ENCODE assay signal across 24 mouse cellular contexts in the genomic region with DNA sequence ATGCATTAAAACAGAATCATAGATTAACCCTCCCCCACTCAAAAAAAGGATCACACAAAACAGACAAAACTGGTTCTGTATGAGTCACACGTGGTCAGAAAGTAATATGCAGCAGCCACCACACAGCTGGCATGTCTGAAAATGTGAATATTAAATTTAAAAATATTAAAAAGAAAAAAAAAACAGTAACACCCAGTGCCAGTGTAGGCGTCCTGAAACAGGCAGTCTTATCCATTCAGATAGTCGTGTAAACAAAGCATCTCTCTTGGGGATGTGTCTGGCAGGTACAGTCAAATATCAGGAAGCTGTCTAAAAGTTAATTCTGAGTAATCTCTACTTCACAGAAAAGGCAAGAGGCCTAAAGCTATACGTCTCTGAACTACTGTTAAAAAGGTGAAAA. TPM values are rescaled to one million over a fixed set of nuclear protein-coding genes. Genes with fewer than 3 reads are reported as not detected.
DNase-seq lines count a peak whose midpoint lies in the region; ATAC-seq and TF ChIP-seq lines count a peak whose summit lies in the region.
"Had no signal": no experiment of that assay in that cellular context is flagged by ENCODE, and none has a peak within 500 bp of the region (broad histone marks: within the 10 kb centered on the region; RNA-seq: fewer than 3 reads in every experiment).

No protein-coding gene starts in this region.

- ATAC-seq in CD4-positive, CD25-positive, alpha-beta regulatory T cell, adult 4 months: peak; percentile 44
- no peak for ATAC-seq in liver, embryonic 14.5 days (ENCODE audit: insufficient read depth)
- ATAC-seq in forebrain, embryonic 15.5 days (replicated peaks): no peak
- ATAC-seq: forebrain, embryonic 16.5 days; hindbrain, embryonic 16.5 days; intestine, embryonic 16.5 days; midbrain, embryonic 15.5 days had no signal

- TF ChIP-seq EP300 in liver, embryonic 14.5 days (IDR thresholded peaks at IDR 0.05; ENCODE audit: low read depth): no peak

- no peak overlapping the region for H3K4me2 ChIP-seq in liver, embryonic 14.5 days (ENCODE audit: low read depth)
- no peak overlapping the region for H3K4me2 ChIP-seq in forebrain, embryonic 15.5 days (replicated peaks)
- H3K4me2 ChIP-seq: lung, embryonic 15.5 days; midbrain, embryonic 15.5 days; neural tube, embryonic 13.5 days had no signal

- DNase-seq in induced T-regulatory cell, adult 2 months (ENCODE audit: low read depth): peak; percentile 36
- no peak for DNase-seq in liver, embryonic 14.5 days (ENCODE audit: low read depth in 3 of 3, low spot score in 3 of 3)
- no peak for DNase-seq in cerebellum, adult 18-20 months
- no peak for DNase-seq in gastrocnemius, adult 18-20 months (ENCODE audit: low spot score)
- DNase-seq: adrenal gland, postnatal 25 days; cerebellum, adult 11-12 months; cerebellum, postnatal 10 days; gastrocnemius, postnatal 14 days; heart, postnatal 14 days; kidney, adult 8-10 months; kidney, postnatal 4 days; layer of hippocampus, postnatal 36 days; left cerebral cortex, postnatal 4 days had no signal

- H3K27ac ChIP-seq in liver, embryonic 14.5 days: peak overlapping the region; percentile 5; the same call in 1 of the 2 replicates
- no peak overlapping the region for H3K27ac ChIP-seq in forebrain, embryonic 15.5 days (replicated peaks)
- H3K27ac ChIP-seq: forebrain, embryonic 10.5 days; kidney, postnatal 0 days; lung, embryonic 15.5 days; midbrain, embryonic 10.5 days; midbrain, embryonic 15.5 days; neural tube, embryonic 13.5 days had no signal

- no peak overlapping the region for H3K4me3 ChIP-seq in liver, embryonic 14.5 days (ENCODE audit: insufficient read depth in 1 of 2, low read depth in 2 of 2, low read length in 2 of 2)
- no peak overlapping the region for H3K4me3 ChIP-seq in forebrain, embryonic 15.5 days
- H3K4me3 ChIP-seq: forebrain, embryonic 10.5 days; lung, embryonic 15.5 days; midbrain, embryonic 10.5 days; midbrain, embryonic 15.5 days; neural tube, embryonic 13.5 days had no signal

- H3K9me3 ChIP-seq in liver, embryonic 14.5 days (ENCODE audit: control insufficient read depth, low read length): no peaks in the 10 kb centered on the region
- no peaks in the 10 kb centered on the region for H3K9me3 ChIP-seq in forebrain, embryonic 15.5 days
- H3K9me3 ChIP-seq: forebrain, embryonic 10.5 days; lung, embryonic 15.5 days; midbrain, embryonic 10.5 days; midbrain, embryonic 15.5 days; neural tube, embryonic 13.5 days had no signal

- H3K27me3 ChIP-seq in liver, embryonic 14.5 days (ENCODE audit: control insufficient read depth, insufficient read depth, low read length): no peaks in the 10 kb centered on the region
- H3K27me3 ChIP-seq in forebrain, embryonic 15.5 days: no peaks in the 10 kb centered on the region
- H3K27me3 ChIP-seq: lung, embryonic 15.5 days; midbrain, embryonic 15.5 days; neural tube, embryonic 13.5 days had no signal

- no peaks in the 10 kb centered on the region for H3K36me3 ChIP-seq in liver, embryonic 14.5 days (replicated peaks; ENCODE audit: control insufficient read depth, insufficient read depth, low read depth)
- H3K36me3 ChIP-seq in forebrain, embryonic 15.5 days: no peaks in the 10 kb centered on the region
- H3K36me3 ChIP-seq: forebrain, embryonic 10.5 days; lung, embryonic 15.5 days; midbrain, embryonic 10.5 days; midbrain, embryonic 15.5 days; neural tube, embryonic 13.5 days had no signal

- no peak for TF ChIP-seq CTCF in liver, embryonic 14.5 days (IDR thresholded peaks at IDR 0.05; ENCODE audit: low read depth)

- peaks cover 75 to 83% of the 10 kb centered on the region in 2 experiments for H3K4me1 ChIP-seq in liver, embryonic 14.5 days (replicated peaks; ENCODE audit: control insufficient read depth in 2 of 2, insufficient read depth in 2 of 2, low read length in 1 of 2)
- peaks cover 24% of the 10 kb centered on the region for H3K4me1 ChIP-seq in forebrain, embryonic 15.5 days

- 26% methylated on average over 4 of the region's 4 CpGs for WGBS in liver, embryonic 14.5 days (ENCODE audit: insufficient replicate concordance)
- 80% methylated on average over 4 of the region's 4 CpGs for WGBS in forebrain, embryonic 15.5 days

- no peak overlapping the region for H3K9ac ChIP-seq in liver, embryonic 14.5 days (replicated peaks)
- H3K9ac ChIP-seq in forebrain, embryonic 15.5 days (replicated peaks): no peak overlapping the region
- H3K9ac ChIP-seq: lung, embryonic 15.5 days; midbrain, embryonic 15.5 days; neural tube, embryonic 13.5 days had no signal

RNA-seq across cellular contexts. Expression of gene Ptprj, which starts 17.3 kb away (rescaled TPM):
- polyA plus RNA-seq in CD4-positive, CD25-positive, alpha-beta regulatory T cell, adult 4 months (2017; shearing (Covaris generic)): 1 to 10 TPM; 5.2 to 7.0 TPM
- polyA plus RNA-seq in liver, embryonic 14.5 days (2012; rRNA removed): 2.1 and 2.6 TPM in 2 replicates
- 2.7 and 2.8 TPM in 2 replicates for polyA plus RNA-seq in liver, embryonic 14.5 days (2014; fragmentation: Nextera tagmentation; extraction: Ambion mirVana)
- 3.3 and 3.7 TPM in 2 replicates for polyA plus RNA-seq in forebrain, embryonic 15.5 days (2015; fragmentation: Nextera tagmentation; extraction: Ambion mirVana)
- 1 to 10 TPM; 2.8 to 3.2 TPM for total RNA-seq in gastrocnemius, adult 18-20 months (2021)
